In the genomic region with DNA sequence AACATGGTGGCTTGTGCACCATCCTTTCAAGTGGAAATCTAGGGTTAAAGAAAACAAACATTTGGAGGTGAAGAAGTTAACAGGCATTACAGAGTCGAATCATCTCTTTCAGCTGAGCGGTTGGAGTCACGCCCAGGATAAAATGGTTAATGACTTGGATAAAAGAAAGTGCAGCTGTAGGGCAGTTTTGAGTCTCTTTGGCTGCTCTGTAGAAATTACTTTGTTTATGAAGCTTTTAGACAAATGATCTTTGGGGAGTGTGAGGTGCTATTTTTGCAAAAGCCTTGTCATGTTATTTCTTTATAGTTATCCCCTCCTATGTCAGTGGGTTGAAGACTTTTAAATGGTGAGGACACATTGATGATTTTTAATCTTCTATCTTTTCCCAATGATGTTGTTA, we compare ENCODE assay signal across 28 mouse cellular contexts. TPM values are rescaled to one million over a fixed set of nuclear protein-coding genes. Genes with fewer than 3 reads are reported as not detected.
DNase-seq lines count a peak whose midpoint lies in the region; ATAC-seq and TF ChIP-seq lines count a peak whose summit lies in the region.
"Had no signal": no experiment of that assay in that cellular context is flagged by ENCODE, and none has a peak within 500 bp of the region (broad histone marks: within the 10 kb centered on the region; RNA-seq: fewer than 3 reads in every experiment).

No protein-coding gene starts in this region.

- no peak overlapping the region for H3K27ac ChIP-seq in lung, embryonic 16.5 days (ENCODE audit: low read length)
- H3K27ac ChIP-seq: embryonic facial prominence, embryonic 10.5 days; embryonic facial prominence, embryonic 15.5 days; forebrain, embryonic 12.5 days; hindbrain, embryonic 10.5 days; limb, embryonic 12.5 days; liver, embryonic 15.5 days; midbrain, embryonic 15.5 days had no signal

- no peaks in the 10 kb centered on the region for H3K36me3 ChIP-seq in lung, embryonic 16.5 days (ENCODE audit: control insufficient read depth, insufficient read depth, low read length)
- H3K36me3 ChIP-seq: embryonic facial prominence, embryonic 10.5 days; embryonic facial prominence, embryonic 15.5 days; forebrain, embryonic 12.5 days; G1E; hindbrain, embryonic 10.5 days; limb, embryonic 12.5 days; liver, embryonic 15.5 days; midbrain, embryonic 15.5 days had no signal

- H3K4me1 ChIP-seq in lung, embryonic 16.5 days (replicated peaks; ENCODE audit: control insufficient read depth, insufficient read depth, low read length), result peaks cover 15% of the 10 kb centered on the region
- H3K4me1 ChIP-seq: embryonic facial prominence, embryonic 10.5 days; embryonic facial prominence, embryonic 15.5 days; forebrain, embryonic 12.5 days; hindbrain, embryonic 10.5 days; limb, embryonic 12.5 days; midbrain, embryonic 15.5 days had no signal

- ATAC-seq in lung, embryonic 16.5 days (ENCODE audit: low read depth), result peak; percentile 82
- ATAC-seq: forebrain, postnatal 0 days; intestine, postnatal 0 days; midbrain, embryonic 15.5 days; Patski had no signal

- no peak overlapping the region for H3K4me2 ChIP-seq in lung, embryonic 16.5 days (ENCODE audit: low read depth, low read length)
- H3K4me2 ChIP-seq: embryonic facial prominence, embryonic 15.5 days; forebrain, embryonic 12.5 days; limb, embryonic 12.5 days; liver, embryonic 15.5 days; midbrain, embryonic 15.5 days had no signal

- WGBS in lung, embryonic 16.5 days, result 19% methylated on average over 3 of the region's 3 CpGs

- no peak overlapping the region for H3K9ac ChIP-seq in lung, embryonic 16.5 days (ENCODE audit: low read length)
- H3K9ac ChIP-seq: embryonic facial prominence, embryonic 15.5 days; forebrain, embryonic 12.5 days; forebrain, postnatal 0 days; limb, embryonic 12.5 days; liver, embryonic 15.5 days; midbrain, embryonic 15.5 days had no signal

- no peaks in the 10 kb centered on the region for H3K27me3 ChIP-seq in lung, embryonic 16.5 days (ENCODE audit: control insufficient read depth, insufficient read depth, low read depth, low read length)
- H3K27me3 ChIP-seq: embryonic facial prominence, embryonic 15.5 days; forebrain, embryonic 12.5 days; limb, embryonic 12.5 days; liver, embryonic 15.5 days; midbrain, embryonic 15.5 days; Patski had no signal

- no peak for TF ChIP-seq CTCF in brain, embryonic 14.5 days (IDR thresholded peaks at IDR 0.05; ENCODE audit: borderline replicate concordance, extremely low read depth, insufficient read depth, insufficient read length)

- H3K9me3 ChIP-seq in lung, embryonic 16.5 days (ENCODE audit: control insufficient read depth, low read length), result no peaks in the 10 kb centered on the region
- H3K9me3 ChIP-seq: embryonic facial prominence, embryonic 10.5 days; embryonic facial prominence, embryonic 15.5 days; forebrain, embryonic 12.5 days; G1E; hindbrain, embryonic 10.5 days; limb, embryonic 12.5 days; liver, embryonic 15.5 days; midbrain, embryonic 15.5 days had no signal

- TF ChIP-seq POLR2A in brain, embryonic 14.5 days (IDR thresholded peaks at IDR 0.05; ENCODE audit: borderline replicate concordance, extremely low read depth, insufficient read depth, insufficient read length, poor library complexity, severe bottlenecking), result no peak

- DNase-seq in embryo, embryonic 10.5 days (ENCODE audit: low spot score), result peak; percentile 8
- no peak for DNase-seq in embryo, embryonic 11 days
- peak; percentile 38 for DNase-seq in kidney, postnatal 10 days
- no peak for DNase-seq in kidney, adult 18-20 months
- no peak for DNase-seq in lung, postnatal 25 days (ENCODE audit: low spot score)
- DNase-seq in brain, embryonic 14.5 days (ENCODE audit: low read depth), result peak; percentile 16
- DNase-seq: adrenal gland, postnatal 10 days; cerebellum, adult 11 months; cerebellum, adult 9-10 months; forebrain, postnatal 0 days; heart, postnatal 14 days; layer of hippocampus, adult 9-11 months; spleen, adult 18-20 months; thymus, postnatal 14 days had no signal

- no peak overlapping the region for H3K4me3 ChIP-seq in lung, embryonic 16.5 days (ENCODE audit: low read length)
- H3K4me3 ChIP-seq: embryonic facial prominence, embryonic 10.5 days; embryonic facial prominence, embryonic 15.5 days; forebrain, embryonic 12.5 days; hindbrain, embryonic 10.5 days; limb, embryonic 12.5 days; liver, embryonic 15.5 days; midbrain, embryonic 15.5 days had no signal

RNA-seq across cellular contexts. Expression of a gene that starts 10.3 kb away (rescaled TPM):
- 0.10 TPM in 1 of 2 replicates, not detected in the other for polyA plus RNA-seq in lung, embryonic 16.5 days (2015; fragmentation: Nextera tagmentation; extraction: Ambion mirVana)
- 0.03 and 0.04 TPM in 2 replicates for polyA plus RNA-seq in brain, embryonic 14.5 days (2012; rRNA removed)
- polyA plus RNA-seq: embryonic facial prominence, embryonic 10.5 days; embryonic facial prominence, embryonic 15.5 days; forebrain, embryonic 12.5 days; G1E; heart, embryonic 14.5 days; limb, embryonic 12.5 days; neural tube, embryonic 11.5 days; urinary bladder, adult 2 months had no signal

RNA-seq across cellular contexts. Expression of a gene that starts 52.5 kb away (rescaled TPM):
- 0.63 TPM in 1 of 2 replicates, not detected in the other for polyA plus RNA-seq in lung, embryonic 16.5 days (2015; fragmentation: Nextera tagmentation; extraction: Ambion mirVana)
- not detected in 2 replicates for polyA plus RNA-seq in brain, embryonic 14.5 days (2012; rRNA removed)
- polyA plus RNA-seq: embryonic facial prominence, embryonic 10.5 days; embryonic facial prominence, embryonic 15.5 days; forebrain, embryonic 12.5 days; forebrain, postnatal 0 days; G1E; heart, embryonic 14.5 days; hindbrain, embryonic 10.5 days; limb, embryonic 12.5 days; midbrain, embryonic 15.5 days; neural tube, embryonic 11.5 days; urinary bladder, adult 2 months had no signal

Comparison
In these comparisons a context has a peak if more than half of its experiments do, and no peak if none do; other contexts are left out.
1. DNase-seq: peak in embryo, embryonic 10.5 days (single experiment), kidney, postnatal 10 days (single experiment) and brain, embryonic 14.5 days (single experiment); none in embryo, embryonic 11 days (single experiment), kidney, adult 18-20 months (single experiment) and lung, postnatal 25 days (single experiment).